Mouse (Mus musculus) cortical plate, adult 2 months (tissue): Measurements from ENCODE around the gene Ankrd44.

Experiments
- CTCF ChIP-seq: fragments of 200-500 bp; IDR thresholded peaks from 2 replicates; pipeline ENCODE4 v1.5.1; 2011; ENCODE audit warnings: mild to moderate bottlenecking, control low read depth, low read length; ENCODE audit not compliant: insufficient read depth; ENCODE audit errors: extremely low read depth
- POLR2A ChIP-seq: fragments of 200-500 bp; IDR thresholded peaks from 2 replicates; pipeline ENCODE4 v1.6.1; 2011; ENCODE audit warnings: mild to moderate bottlenecking, low read length, control low read depth; ENCODE audit not compliant: insufficient read depth; ENCODE audit errors: extremely low read depth

- no peak for TF ChIP-seq CTCF
- no peak for TF ChIP-seq POLR2A
Measured at GRCm38 (mm10) chr1:54612344-54612743, 313.8 kb downstream of the Ankrd44 start.
